Mouse (Mus musculus) kidney, adult 2 months (tissue): ENCODE data around the gene Gm13276.
"Not testable (repeated sequence)": the region's sequence is repeated elsewhere in the genome, so short reads cannot be mapped to it uniquely, and the experiment has no call there.

Experiments used
- CTCF ChIP-seq: fragments of 200-500 bp; conservative IDR thresholded peaks from 2 replicates; pipeline ENCODE4 v1.5.1; 2011; ENCODE audit warnings: low read depth, mild to moderate bottlenecking, control low read depth, low read length, moderate library complexity, mixed read lengths; ENCODE audit not compliant: insufficient read depth, insufficient read length
- POLR2A ChIP-seq: fragments of 200-500 bp; IDR thresholded peaks from one replicate; pipeline ENCODE4 v1.6.1; 2011; ENCODE audit warnings: low read depth, low read length, control low read depth

DNA sequence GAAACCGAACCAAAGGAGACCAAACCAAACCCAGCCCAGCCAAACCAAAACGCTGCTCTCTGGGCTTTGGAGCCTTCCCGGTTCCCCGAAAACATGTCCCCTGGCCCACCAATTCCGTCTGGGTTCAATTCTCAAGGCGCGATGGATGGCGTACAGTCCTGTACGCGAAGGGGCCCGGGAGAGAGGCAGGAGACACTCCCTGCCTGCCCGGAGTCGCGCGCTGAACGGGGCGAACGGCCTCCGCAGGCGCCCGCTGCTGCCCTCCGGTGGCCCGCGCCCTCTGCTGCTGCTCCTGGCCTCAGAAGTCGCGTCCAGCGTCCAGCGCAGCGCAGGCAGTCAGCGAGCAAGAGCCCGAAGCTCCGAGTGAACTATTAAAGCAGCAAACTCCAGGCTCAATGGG is 12.0 kb upstream of the Gm13276 start, which contains the start of gene Gm13290:
- TF ChIP-seq POLR2A, CTCF: not testable (repeated sequence)
